Mouse (Mus musculus) heart, postnatal 14 days (tissue): ENCODE measurements around the gene Homer1. TPM values are rescaled to one million over a fixed set of nuclear protein-coding genes. Genes with fewer than 3 reads are reported as not detected.

Experiments
- DNase-seq, 2 experiments: peaks; one replicate each; pipeline ENCODE4 v3.0.0; 2021 to 2022
- intact Hi-C: fragments of 180-260 bp; cut with DNase I; formaldehyde crosslinking; loops from one replicate; pipeline ENCODE4 v1.15.1; 2025
- long read RNA-seq, 2 experiments: library from polyadenylated mRNA; stranded (forward); transcript quantifications; one replicate each; pipeline ENCODE4 v2.0.0; 2021
- total RNA-seq, 2 experiments: library from RNA; stranded (reverse); gene quantifications; 2 replicates each; pipeline ENCODE4 v1.2.3; 2021

Gene Homer1
- 10 to 100 TPM; 63.8 to 67.9 TPM for total RNA-seq
- long read RNA-seq, experiment 1, full-length matches to known transcripts: 46 of 61 reads
- long read RNA-seq, experiment 1, partial matches to known transcripts: 13 of 61 reads
- long read RNA-seq, experiment 1, other reads (novel, unspliced or antisense): 2 of 61 reads
- long read RNA-seq, experiment 2, full-length matches to known transcripts: 49 of 57 reads
- long read RNA-seq, experiment 2, partial matches to known transcripts: 4 of 57 reads
- long read RNA-seq, experiment 2, other reads (novel, unspliced or antisense): 4 of 57 reads

DNA sequence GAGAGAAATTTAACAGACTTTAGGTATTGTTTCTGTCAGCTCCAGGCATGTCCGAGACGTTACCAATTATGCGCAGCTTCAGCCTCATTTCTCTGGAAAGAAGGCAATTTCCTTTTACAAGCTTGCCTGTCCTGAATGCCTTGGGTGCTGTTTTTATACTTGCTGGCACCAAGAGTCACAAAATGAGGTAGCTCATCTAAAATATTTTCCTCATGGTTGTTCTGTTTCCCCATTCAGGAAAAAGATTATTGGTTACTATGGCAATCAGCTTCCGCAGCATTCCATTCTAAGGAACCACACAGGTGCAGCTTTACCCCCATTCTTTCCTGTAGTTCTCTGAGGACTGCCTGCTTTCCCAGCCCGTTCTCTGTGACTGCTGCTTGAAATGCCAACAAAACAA lies at the start of gene Homer1:
Gene Homer1, plus strand, starts transcription at position 320 of the 400 bp plus-strand sequence.
- intact Hi-C loops: no loop called here
- DNase-seq: no peak

DNA sequence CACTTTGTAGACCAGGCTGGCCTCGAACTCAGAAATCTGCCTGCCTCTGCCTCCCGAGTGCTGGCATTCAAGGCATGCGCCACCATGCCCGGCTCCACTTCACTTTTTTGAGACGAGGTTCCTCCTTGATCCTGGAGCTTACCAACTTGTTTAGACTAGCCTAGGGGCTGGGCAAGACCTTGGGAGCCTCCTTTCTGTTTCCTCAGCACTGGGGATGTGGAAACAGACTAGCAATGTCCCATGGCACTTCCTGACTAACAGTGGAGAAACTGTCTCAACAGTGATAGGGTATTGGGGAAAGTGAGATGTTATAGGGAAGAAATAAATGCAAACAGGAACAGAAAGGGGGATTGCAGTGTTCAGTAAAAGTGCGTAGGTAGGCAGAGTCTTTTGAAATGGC lies 47.7 kb upstream of the Homer1 start:
- intact Hi-C loops: no loop called here
- DNase-seq: no peak

DNA sequence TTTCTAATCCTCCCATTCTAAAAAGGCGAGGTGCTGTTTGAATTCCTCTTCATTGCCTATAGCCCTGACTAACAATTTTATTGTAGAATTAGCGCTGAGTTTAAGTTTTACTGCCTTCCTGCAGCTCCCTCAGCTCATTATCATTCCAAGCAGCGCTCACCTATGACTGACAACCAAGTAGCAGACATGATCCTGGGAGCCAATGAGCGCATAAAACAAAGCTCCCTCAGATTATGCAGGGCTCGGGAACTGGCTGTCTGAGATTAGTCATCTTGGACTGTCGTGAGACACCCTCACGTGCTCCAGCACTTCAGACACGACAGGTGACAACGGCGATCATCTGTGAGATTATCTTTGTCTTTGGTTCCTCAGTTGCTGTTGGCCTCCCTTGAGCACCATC lies 47.3 kb upstream of the Homer1 start:
- no peak for DNase-seq
- intact Hi-C loops: no loop called here

DNA sequence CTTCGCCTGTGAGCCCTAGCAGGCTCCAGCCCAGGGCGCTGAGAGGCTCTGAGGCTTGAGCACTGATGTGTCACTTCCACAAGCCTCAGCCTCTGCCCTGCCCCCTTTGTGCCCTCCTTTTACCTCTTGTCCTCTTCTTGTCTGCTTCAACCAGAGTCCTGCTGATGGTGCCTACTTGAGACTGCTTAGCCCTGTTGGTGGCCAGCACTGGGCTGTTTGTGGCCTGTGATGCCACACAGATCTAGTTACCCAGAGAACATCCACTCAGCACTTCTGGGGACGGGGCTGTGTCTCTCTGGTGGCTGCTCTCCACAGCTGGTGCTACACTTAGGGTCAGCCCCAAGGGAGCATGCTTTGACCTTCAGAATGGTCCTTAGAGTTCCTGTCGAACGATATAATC lies 46.5 kb upstream of the Homer1 start:
- no peak for DNase-seq
- intact Hi-C loops: no loop called here

DNA sequence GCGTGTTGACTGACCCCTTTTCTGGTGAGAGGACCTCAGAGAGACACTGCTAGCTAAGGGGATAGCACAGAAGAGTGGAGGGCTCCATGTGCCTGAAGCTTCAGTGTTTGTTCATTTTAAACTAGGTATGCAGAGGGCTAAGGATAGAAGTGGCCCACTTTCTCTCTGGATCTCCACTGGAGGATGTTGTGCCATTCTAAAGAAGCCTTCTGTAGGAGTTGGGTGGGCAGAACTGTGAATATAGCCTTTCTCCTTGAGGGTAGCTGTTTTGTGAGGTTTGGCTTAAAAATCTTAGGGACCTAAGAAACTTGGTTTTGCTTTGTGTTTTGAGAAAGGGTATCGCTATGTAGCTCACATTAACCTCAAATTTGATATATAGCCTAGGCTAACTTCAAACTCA lies 32.3 kb upstream of the Homer1 start:
- intact Hi-C loops: no loop called here
- DNase-seq: no peak

DNA sequence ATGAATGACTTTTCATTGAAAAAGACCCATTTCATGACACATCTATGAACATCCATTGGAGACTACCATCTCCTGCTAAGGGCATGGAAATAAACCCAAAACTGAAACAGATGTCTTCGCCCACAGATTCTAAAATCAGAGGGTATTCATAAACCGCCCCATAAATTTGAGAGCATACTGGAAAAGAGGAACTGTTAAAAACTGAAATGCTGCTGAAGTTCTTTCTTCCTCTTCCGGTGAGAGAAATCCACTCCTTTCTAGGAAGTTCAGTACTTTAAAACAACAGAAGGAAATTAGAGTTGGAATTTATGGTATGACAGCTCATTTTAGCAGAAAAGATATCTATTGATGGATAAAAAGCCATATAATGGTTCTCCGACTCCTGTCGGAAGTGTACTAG lies 1.1 kb downstream of the Homer1 start:
- no peak for DNase-seq
- intact Hi-C loops: loop anchor here (5.0 to 10.0 kb wide), 2 partner anchors 108 to 424 kb away; partner anchors contain the start of gene Tent2

DNA sequence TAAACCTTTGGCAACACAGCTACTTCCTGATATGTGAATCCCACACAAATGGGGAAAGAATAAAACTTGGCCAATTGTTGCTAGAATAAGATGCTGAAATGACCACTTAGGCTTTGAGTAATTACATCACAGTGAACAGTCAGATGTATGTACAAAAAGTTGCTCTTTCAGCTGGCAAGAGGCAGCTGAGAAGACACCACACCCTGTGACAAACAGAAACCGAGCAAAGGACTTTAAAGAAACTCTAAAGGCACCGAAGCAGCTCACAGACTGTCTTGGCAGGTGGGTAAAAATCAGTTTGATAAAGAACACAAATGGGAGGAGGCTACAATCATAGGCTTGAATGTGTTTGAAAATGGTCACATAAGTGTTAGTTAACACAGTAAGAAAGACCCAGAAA lies 1.6 kb downstream of the Homer1 start:
- intact Hi-C loops: loop anchor here (5.0 to 10.0 kb wide), 2 partner anchors 109 to 424 kb away; partner anchors contain the start of gene Tent2
- DNase-seq: no peak

DNA sequence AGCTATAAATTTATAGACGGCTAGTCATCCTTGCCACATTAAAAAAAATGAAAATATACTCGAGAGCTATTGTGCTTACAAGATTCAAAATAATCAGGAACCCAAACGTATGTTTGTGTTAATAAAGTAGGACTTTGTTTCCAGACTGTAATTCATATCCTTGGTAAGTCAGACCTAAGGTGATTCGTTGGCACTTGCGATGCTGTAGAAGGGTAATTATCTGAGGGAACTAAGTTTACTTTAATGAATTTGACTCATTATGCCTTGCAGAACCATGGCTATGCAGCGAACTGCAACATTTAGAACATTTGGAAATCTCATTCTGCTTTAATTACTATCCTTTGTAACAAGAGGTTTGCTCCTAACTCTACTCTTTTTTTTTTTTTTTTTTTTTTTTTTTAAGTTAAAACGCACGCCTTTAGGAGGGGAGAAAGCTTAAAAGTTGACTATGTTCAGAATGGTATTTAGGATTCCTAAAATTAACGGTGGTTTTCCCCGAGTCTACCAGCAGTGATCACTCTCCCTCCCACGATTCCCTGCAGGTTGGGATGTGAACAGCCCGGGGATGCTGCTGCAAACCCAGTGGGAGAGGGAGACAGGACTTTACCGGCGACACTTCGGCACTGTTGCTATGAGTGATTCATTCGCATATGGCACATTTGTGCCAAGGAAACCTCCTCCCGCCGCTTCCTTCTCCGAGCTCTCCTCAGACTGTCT lies 3.6 kb downstream of the Homer1 start:
- no peak for DNase-seq
- intact Hi-C loops: loop anchor here (5.0 to 10.0 kb wide), 2 partner anchors 111 to 422 kb away; partner anchors contain the start of gene Tent2

DNA sequence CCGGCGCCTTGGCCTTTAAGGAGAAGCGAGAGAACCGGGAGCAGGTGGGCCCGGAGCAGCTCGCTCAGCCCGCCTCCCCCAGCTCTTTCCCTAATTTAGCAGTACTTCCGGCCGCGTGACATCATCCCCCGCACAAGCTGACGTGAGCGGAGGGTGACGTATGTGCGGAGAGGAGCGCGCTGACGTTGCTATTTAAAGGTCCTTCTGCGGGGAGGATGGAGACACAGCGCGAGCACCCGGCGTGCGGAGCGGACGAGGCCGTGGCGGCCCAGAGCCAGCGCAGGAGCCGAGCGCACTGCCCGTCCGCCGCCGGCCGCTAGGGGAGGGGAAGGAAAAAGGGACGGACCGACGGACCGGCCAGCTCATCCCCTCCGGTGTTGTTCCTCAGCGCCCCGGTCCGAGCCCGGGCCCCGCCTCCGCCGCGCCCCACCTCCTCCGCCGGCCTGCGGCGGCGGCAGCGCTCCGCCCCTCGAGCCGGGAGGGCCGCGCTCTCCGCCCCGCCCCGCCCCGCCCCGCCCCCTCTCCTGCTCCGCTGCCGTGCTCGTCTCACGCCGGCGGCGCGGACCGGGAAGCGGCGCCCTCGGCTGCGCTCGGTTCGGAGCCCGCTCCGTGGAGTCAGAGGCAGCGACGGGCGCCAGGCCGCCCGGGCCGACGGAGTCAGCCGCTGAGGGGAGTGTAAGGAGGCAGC lies 4.3 kb downstream of the Homer1 start:
- DNase-seq: peak; percentile 94 to 95
- intact Hi-C loops: loop anchor here (2.0 to 10.0 kb wide), 4 partner anchors 111 to 421 kb away; partner anchors contain the start of genes Jmy and Tent2

DNA sequence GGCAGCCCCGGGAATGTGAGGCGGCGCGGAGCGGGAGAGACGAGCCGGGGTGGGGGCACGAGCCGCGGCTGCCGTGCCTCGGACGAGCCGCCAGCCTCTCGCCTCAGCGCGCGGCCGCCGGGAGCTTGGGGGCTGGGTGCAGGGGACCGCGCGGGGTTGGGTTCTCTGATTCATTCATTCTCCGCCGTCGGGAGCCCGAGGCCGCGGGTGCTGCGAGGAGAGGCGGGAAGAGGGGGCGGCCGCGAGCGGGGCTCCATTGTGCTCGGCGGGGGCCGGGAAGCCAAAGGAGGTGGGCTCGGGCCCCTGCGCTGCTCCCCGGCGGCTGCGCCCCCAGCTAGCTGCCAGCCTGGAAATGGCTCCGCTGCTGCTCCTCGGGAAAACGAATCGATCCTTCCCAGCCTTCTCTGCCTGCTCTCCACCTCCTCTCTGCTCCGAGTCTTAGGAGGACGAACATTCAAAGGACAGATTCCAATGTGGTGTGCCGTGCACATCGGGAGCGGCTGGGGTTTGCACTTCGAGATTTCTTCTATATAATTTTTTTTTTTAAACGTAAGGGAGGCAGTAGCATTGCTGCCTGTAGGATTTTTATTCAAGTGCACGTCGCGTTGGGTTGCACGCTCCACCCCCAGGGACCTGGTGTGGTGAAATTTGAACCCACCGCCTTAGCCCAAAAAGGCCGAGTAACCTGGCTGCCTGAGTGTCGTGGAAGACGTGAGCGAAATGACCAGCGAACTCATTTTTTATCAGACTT lies 5.0 kb downstream of the Homer1 start:
- intact Hi-C loops: loop anchor here (2.0 to 10.0 kb wide), 5 partner anchors 93 to 420 kb away; partner anchors contain the start of genes Jmy and Tent2
- DNase-seq: peak; percentile 34

DNA sequence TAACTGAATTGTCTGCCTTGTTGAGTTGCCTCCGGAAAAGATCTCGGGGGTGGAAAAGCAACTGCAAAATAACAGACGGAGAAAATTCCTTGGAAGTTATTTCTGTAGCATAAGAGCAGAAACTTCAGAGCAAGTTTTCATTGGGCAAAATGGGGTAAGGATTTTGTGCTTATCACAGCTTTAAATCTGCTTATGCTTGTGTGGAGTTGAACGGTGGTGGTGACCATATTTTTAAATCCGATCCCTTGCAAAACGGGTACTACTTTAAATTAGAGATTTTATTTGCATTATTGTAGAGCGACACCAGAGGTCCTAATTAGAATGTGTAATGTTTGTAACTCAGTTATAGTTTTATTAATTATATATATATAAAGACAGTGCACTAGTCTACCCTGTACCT lies 5.7 kb downstream of the Homer1 start:
- intact Hi-C loops: loop anchor here (2.0 to 10.0 kb wide), 4 partner anchors 92 to 420 kb away; partner anchors contain the start of gene Jmy
- DNase-seq: no peak

DNA sequence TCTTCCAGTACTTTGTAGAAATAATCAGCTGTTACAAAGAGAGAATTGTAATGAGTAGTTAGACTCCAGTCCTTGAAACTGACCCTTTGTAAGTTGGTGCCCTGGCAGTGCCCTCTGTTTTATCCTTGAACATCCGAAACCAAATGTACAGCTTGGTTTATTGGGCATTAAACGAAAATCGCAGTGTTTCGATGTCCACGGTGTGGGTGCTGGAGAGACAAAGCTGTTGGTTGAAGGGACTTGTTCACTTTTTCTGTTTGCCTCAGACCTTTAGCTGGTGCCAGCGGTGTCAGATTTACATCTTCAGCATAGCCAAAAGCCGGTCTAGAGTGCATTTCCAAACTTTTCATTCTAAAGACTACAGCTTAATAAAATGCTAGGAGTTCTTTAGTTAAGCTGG lies 6.2 kb downstream of the Homer1 start:
- intact Hi-C loops: loop anchor here (2.0 to 10.0 kb wide), 4 partner anchors 92 to 419 kb away; partner anchors contain the start of gene Jmy
- DNase-seq: peak in 1 of 2 experiments; percentile 3

DNA sequence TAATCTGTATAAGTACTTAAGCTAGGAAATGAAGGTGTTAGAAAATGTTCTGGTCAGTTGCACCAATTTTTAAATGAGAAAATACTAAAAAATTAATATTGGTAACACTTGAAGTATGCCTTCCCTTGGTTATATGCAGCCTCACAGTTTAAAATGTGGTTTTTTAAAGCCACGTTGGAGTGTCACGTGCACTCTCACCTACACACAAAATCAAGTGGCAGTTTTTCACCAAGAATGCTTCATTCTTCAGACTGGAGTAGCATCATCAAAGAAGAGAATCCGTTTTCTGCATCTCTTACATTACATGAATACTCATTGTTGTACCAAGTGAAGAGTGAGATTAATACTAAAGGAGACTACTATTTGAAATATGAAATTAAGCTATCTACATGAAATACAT lies 7.1 kb downstream of the Homer1 start:
- DNase-seq: no peak
- intact Hi-C loops: loop anchor here (5.0 to 10.0 kb wide), 2 partner anchors 91 to 418 kb away; no protein-coding TSS in a partner anchor

DNA sequence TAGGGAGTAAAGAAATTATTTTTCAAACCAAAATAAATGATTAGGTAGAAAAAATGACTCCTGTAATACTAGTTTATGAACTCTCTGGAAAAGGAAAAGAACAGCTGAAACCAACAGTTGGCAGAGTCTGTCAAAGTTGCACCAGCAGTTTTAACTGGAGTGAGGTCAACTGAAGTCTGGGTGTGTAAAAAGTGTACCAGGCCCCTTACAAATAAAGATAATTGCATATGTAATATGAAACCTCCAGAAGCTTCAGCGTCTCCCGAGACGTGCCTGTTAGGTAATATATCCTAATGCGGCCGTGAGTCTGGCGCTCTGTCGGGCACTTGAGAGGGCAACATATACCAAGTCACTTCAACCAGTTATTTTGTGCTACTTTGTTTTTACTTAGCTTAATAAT lies 8.3 kb downstream of the Homer1 start:
- intact Hi-C loops: loop anchor here (5.0 to 10.0 kb wide), 2 partner anchors 90 to 417 kb away; no protein-coding TSS in a partner anchor
- no peak for DNase-seq

DNA sequence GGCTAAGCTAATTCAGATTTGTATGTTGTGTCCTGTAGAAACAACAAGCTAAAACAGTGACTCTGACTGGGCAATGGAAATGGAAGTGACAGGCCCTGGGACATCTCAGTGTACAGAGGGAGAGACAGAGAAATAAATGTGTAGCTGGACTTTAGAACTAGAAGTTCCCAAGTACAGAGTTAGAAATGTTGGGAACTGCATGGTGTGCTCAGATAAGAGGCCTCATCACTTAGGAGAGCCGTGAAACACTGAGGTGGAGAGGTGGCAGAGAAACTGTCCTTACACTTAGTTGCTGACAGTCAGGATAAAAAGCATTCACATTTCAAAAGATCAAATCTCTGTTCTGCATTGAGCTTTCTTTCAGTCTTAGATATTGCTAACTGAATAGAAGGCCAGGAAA lies 9.9 kb downstream of the Homer1 start:
- intact Hi-C loops: loop anchor here (5.0 to 10.0 kb wide), 2 partner anchors 88 to 416 kb away; no protein-coding TSS in a partner anchor
- no peak for DNase-seq

DNA sequence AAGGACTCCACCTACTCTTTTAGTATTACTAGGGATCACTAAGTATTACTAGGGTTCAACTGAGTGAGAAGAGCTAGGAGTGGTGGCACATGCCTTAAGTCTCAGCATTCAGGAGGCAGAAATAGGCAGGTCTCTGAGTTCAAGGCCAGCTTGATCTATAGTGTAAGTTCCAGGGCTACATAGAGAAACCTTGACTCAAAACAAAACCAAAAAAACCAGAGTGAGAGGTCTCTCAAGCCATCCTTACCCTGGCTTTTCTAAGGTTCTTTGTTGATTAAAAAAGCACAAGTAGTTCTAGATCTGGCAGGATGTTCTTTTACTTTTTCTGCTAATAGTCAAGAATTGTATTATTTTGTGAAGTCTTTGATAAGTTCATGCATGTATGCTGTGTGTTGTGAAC lies 13.1 kb downstream of the Homer1 start:
- intact Hi-C loops: no loop called here
- no peak for DNase-seq

DNA sequence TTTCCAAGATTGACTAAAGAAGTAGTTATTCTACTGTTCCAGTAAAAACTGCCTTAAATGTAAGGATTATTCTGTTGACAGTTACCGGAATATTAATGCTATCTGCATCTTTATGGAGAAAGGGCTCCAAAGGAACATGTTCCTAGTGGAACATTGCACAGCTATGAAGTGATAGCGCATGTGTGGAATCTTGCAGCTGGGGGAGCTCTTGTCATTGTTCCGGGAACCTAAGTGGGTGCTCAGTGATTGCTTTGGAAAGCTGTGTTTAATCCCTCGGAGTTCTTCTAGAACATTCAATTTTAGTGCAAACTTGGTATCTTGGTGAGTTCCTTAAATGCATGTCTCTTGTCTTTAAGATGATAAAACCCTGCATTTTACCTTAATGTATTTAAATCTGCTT lies 14.9 kb downstream of the Homer1 start:
- no peak for DNase-seq
- intact Hi-C loops: no loop called here

DNA sequence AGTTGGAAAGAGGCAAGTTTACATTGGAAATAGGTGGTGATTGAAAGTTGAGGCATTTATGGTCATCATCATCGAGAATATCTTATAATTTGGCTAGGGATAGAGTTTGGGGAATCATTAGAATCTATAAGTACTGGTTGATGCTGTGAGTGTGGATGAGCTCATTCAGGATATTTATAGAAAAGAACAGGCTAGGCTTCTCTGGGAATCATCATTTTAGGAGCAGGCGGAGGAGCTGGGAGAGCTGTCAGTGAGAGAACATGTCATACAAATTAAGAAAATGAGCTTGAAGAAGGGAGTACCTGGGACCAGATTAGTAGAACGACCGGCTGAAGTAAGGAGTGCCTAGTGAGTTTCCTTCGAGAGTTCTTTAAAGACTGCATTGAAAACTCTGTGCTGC lies 20.7 kb downstream of the Homer1 start:
- no peak for DNase-seq
- intact Hi-C loops: no loop called here

DNA sequence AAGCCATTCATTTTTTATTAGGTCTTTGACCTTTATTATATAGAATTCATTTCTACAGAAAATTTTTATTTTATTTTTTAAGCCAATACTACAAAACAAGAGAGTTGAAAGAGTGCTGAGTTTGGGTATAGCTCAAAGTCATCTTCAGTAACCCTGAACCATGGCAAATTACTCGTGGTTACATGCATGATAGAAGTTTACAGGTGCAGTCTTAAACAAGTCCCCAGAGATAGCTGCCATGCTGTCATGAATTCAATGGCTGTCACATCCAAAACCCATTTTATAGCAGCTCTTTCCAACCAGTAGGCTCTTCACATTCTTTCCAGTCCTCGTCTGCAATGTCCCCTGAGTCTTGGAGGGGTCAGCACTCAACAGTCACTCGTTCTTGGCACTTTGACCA lies 26.9 kb downstream of the Homer1 start:
- intact Hi-C loops: no loop called here
- DNase-seq: no peak

DNA sequence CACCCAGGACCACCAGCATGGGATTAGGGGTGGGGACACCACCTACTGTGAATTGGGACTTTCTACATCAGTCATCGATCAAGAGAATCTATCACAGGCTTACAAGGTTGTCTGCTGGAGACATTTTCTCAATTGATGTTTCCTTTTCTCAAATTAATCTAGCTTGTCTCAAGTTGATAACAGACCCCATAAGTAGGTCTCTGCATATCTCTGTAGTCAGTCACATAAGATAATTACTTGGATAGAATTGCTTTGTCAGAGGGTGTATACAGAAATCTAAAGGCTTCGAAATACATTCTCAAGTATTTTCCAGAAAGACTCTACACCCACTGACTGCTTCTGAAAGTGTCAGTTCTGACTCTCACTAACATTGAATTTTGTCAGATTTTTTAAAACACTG lies 32.3 kb downstream of the Homer1 start:
- no peak for DNase-seq
- intact Hi-C loops: no loop called here
